Mouse (Mus musculus) CD4-positive helper T cell, adult 2 months (primary cell): ENCODE results near the gene Arid5b.

ENCODE experiments used
- DNase-seq: peaks from one replicate; pipeline ENCODE4 v3.0.0-alpha.2; 2012; ENCODE audit warnings: low read depth, missing footprints, low spot score

The Arid5b gene

GRCm38 (mm10) chr10:68269789-68270188, 8.8 kb downstream of the Arid5b start:
- DNase-seq: no peak

GRCm38 (mm10) chr10:68268629-68269028, 9.9 kb downstream of the Arid5b start:
- DNase-seq: no peak

DNA sequence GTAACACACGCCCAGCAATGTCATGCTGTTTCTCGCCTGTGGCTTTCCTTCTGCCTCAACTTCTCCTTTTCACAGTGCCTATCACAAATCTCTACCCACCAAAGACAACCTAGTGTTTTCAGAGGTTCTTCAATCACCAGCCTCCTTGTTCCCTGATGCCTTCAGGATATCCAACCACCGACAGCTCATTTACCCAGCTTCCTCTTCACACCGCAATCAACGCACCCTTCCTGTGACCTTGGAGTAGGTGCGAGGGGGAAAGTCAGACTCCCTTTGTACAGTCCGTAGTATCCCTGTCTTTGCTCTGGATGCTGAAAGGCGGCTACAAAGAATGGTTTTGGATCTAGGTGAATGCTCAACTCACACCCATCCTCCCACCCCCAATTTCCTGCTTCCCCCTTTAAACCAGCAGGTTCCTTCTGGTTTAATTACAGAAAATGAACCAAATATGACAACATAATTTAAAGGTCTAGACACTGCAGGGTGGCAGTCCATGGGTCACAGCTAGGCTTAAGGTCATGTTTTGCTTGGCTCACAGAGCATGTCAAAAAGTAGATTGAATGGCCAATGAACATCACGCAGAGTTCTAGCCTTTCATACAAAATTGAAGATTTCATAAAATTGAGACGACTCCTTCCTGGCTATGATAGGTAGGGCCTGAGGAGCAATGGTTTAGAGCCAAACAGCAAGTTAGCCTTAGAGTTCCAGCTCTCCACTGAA, 14.4 kb downstream of the Arid5b start:
- no peak for DNase-seq

- DNase-seq: no peak
These were observed 15.1 kb downstream of the Arid5b start for GRCm38 (mm10) chr10:68263296-68263968.

- DNase-seq: no peak
These were observed 18.9 kb downstream of the Arid5b start for GRCm38 (mm10) chr10:68259601-68260000.

GRCm38 (mm10) chr10:68257358-68258056, 21.0 kb downstream of the Arid5b start:
- no peak for DNase-seq

DNA sequence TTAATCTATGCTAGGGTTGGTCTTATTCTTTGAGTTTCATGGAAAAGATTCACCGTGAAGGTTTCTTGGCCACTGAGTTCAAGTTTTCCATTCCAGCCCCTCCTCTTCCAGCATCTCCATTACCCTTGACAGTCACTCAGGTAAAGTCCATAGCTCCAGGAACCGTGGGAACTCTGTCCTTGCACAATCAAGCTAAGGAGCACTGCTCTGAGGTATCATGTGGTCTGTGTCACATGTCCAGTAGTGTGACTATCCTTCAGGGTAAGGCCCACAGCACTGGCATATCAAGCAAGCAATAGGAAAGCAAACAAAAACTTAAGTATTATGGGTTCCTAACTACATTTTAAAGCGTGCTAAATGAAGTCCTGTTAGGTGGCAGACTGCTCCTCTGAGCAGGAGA, 22.4 kb downstream of the Arid5b start:
- DNase-seq: no peak

- no peak for DNase-seq
These were observed 25.0 kb downstream of the Arid5b start for GRCm38 (mm10) chr10:68253452-68254117.

GRCm38 (mm10) chr10:68252650-68253049, 25.9 kb downstream of the Arid5b start:
- DNase-seq: no peak

DNA sequence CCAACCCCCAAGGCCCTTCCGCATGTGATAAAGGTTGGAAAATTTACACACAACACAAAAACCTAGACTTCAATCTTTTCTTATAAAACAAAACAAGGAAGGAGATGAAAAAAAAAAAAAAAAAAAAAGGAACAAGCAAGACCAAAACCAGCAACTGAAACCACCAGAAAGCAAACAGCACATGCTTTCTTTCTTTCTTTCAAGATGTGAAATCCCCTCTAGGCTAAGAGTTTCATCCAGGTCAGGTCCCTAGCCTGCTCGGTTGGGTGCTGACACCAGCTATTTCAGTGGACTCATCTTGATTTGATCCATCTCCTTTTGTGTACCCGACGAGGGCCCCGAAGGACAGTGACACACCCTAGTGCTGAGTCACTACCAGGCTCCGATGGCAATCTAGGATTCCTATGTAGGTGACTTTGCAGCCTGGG, 29.2 kb downstream of the Arid5b start:
- DNase-seq: peak; percentile 68

- peak; percentile 31 for DNase-seq
These were observed 30.1 kb downstream of the Arid5b start for GRCm38 (mm10) chr10:68248281-68249015.

- peak; percentile 49 for DNase-seq
These were observed 30.9 kb downstream of the Arid5b start for GRCm38 (mm10) chr10:68247490-68248280.

- DNase-seq: peak; percentile 22
These were observed 31.8 kb downstream of the Arid5b start for GRCm38 (mm10) chr10:68246603-68247247.

GRCm38 (mm10) chr10:68240804-68241485, 37.6 kb downstream of the Arid5b start:
- DNase-seq: peak; percentile 79

DNA sequence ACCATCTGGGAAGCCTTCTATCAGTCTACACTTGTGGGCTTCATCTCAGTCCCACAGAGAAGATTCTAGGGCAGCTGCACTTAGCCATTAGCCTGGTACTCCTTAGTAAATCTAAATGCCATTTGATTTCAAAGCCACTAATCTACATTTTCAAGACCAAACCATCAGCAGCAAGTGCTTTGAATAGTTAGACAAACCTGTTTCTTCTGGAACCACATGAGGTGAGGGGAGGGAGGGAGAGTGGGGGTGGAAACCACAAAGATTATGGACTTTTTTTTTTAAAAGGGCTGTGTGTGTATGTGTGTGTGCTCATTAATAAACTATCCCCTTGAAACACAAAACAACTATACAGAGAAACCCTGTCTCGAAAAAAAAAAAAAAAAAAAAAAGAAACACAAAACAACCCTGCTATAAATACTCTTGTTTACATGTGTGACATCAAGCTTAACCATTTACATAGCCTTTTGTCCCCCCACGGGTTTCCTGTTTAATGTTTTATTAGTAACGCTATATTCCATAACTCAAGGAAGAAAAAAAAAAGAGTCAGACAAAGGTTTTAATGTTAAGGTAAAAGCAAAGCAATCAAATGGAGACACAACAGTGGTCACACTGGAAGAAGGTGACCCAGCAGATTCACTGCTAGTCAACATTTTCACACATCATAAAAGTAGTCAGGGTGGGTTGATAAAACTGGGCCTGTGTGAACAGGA, 38.3 kb downstream of the Arid5b start:
- DNase-seq: peak; percentile 67

DNA sequence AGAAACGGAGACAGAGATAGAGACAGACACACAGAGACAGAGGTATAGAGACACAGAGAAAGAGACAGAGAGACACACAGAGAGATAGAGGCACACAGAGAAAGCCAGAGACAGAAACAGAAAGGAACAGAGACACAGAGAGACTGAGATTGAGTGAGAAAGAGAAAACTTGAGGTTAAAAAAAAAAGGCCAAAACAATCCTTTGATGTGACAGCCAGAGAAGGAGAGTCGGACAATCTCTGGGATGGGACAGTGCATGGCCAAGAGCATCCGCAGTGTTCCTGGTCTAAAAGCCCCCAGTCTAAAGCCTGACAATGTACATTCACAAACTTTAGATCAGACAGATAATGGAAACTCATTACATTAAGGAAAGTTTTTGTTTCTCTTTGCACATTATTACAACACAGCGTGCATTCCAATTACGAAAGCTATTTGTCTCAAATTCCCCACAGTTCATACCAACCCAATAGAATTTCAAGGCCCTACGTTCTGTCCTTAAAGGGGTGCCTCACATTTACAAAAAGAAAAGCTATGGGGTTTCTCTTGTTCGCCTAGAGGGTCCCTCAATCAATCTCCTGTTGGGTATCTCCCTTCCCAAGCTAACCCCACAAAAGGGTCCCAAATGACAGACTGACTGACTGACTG, 39.0 kb downstream of the Arid5b start:
- peak; percentile 68 for DNase-seq

DNA sequence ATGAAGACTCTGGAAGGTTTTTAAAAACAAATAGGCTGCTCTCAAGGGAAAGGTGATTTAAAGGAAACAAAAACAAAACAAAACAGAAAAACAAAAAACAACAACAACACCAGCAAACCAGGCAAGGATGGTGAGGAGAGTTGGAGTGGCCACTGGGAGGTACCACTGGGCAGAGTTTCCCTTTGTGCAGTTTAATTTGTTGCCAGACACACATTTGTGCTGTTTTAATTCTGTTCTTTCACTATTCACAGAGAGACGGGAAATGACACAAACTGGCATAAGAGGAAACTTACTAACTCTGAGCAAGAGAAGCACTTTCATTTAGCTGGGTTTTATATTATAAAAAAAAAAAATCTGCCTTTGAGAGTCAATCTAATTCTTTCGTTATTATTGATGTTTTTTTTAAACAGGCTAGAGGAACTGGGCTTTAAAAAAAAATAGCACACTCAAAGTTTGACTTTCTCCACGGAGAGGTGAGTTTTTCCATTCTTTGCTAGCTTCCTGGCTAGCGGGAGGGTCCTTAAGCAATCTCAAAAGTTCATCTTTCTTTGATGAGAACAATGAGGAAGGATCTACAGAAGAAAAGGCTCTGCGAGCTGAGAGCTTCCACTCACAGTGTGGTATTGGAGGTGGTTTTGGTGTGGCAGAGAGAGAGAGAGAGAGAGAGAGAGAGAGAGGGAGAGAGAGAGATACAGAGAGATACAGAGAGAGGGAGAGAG, 39.7 kb downstream of the Arid5b start:
- DNase-seq: peak; percentile 85

GRCm38 (mm10) chr10:68238182-68238581, 40.4 kb downstream of the Arid5b start:
- no peak for DNase-seq
